Mouse (Mus musculus) CH12.LX (cell line): ENCODE data around the gene Brinp2. TPM values are rescaled to one million over a fixed set of nuclear protein-coding genes. Genes with fewer than 3 reads are reported as not detected.
A peak's percentile ranks its signal among the peaks of the same experiment; 100 is the strongest.

ENCODE experiments used
- DNase-seq: peaks from one replicate; pipeline ENCODE4 v3.0.0-alpha.2; 2013; ENCODE audit errors: extremely low read depth
- H3K27ac ChIP-seq: 2 replicates; pipeline ENCODE4 v1.5.1; 2012; ENCODE audit warnings: low read depth, mild to moderate bottlenecking, control low read depth, moderate library complexity; ENCODE audit not compliant: insufficient read depth
- H3K27me3 ChIP-seq: replicated peaks from 2 replicates; pipeline ENCODE3; 2012; ENCODE audit warnings: inconsistent platforms
- H3K36me3 ChIP-seq, 2 experiments: replicated peaks in 1 of 2; 2 replicates each; pipeline versions ENCODE3 to v1.6.1; 2012; ENCODE audit warnings: inconsistent platforms in 1 of 2, low read length in 1 of 2, mild to moderate bottlenecking in 1 of 2, mixed read lengths in 1 of 2, moderate library complexity in 1 of 2; ENCODE audit not compliant: control insufficient read depth in 1 of 2, insufficient read depth in 1 of 2
- H3K4me1 ChIP-seq, 2 experiments: 2 replicates each; pipeline ENCODE4 v1.6.1; 2012; ENCODE audit warnings: inconsistent platforms in 1 of 2, moderate library complexity in 1 of 2; ENCODE audit not compliant: insufficient read depth in 2 of 2, control insufficient read depth in 1 of 2
- H3K4me2 ChIP-seq: 2 replicates; pipeline ENCODE4 v1.6.1; 2012; ENCODE audit warnings: low read depth, mild to moderate bottlenecking, control low read depth; ENCODE audit not compliant: poor library complexity, insufficient read depth, severe bottlenecking
- H3K4me3 ChIP-seq, 3 experiments: fragments of 150-350 bp in 1 of 3; sonication (generic) in 1 of 3; replicated peaks in 1 of 3; 2 replicates each; pipeline versions ENCODE3 to v1.5.1; 2011 to 2012; ENCODE audit warnings: low read depth in 2 of 3, low read length in 2 of 3, mild to moderate bottlenecking in 2 of 3, moderate library complexity in 2 of 3, control low read depth in 1 of 3, improper control_type of control experiment in 1 of 3, inconsistent platforms in 1 of 3, mixed read lengths in 1 of 3; ENCODE audit not compliant: poor library complexity in 1 of 3
- H3K79me2 ChIP-seq: replicated peaks from 2 replicates; pipeline ENCODE4 v1.6.1; 2012; ENCODE audit warnings: mild to moderate bottlenecking, moderate library complexity; ENCODE audit not compliant: control insufficient read depth, poor library complexity, insufficient read depth, severe bottlenecking; ENCODE audit errors: extremely low read depth
- H3K9ac ChIP-seq: 2 replicates; pipeline ENCODE4 v1.6.1; 2012; ENCODE audit warnings: low read depth, mild to moderate bottlenecking, control low read depth, moderate library complexity; ENCODE audit not compliant: insufficient read depth
- H3K9me3 ChIP-seq: replicated peaks from 2 replicates; pipeline ENCODE3; 2012; ENCODE audit warnings: low read length, inconsistent platforms, mixed read lengths
- CHD1 ChIP-seq: IDR thresholded peaks from 2 replicates; pipeline ENCODE4 v1.6.1; 2012; ENCODE audit warnings: low read depth, low read length, improper control_type of control experiment, inconsistent platforms
- CTCF ChIP-seq, 2 experiments: IDR thresholded peaks in 1 of 2; conservative IDR thresholded peaks in 1 of 2; 2 replicates each; pipeline ENCODE4 v1.5.1; 2011 to 2012; ENCODE audit warnings: low read depth in 2 of 2, low read length in 2 of 2, improper control_type of control experiment in 1 of 2, inconsistent platforms in 1 of 2, mild to moderate bottlenecking in 1 of 2, moderate library complexity in 1 of 2
- E2F4 ChIP-seq: IDR thresholded peaks from 2 replicates; pipeline ENCODE4 v1.6.1; 2011; ENCODE audit warnings: low read depth, low read length, improper control_type of control experiment; ENCODE audit not compliant: insufficient replicate concordance
- ELF1 ChIP-seq: IDR thresholded peaks from 2 replicates; pipeline ENCODE4 v1.6.1; 2014; ENCODE audit warnings: low read depth, mild to moderate bottlenecking, inconsistent platforms, low read length, improper control_type of control experiment
- EP300 ChIP-seq: IDR thresholded peaks from 2 replicates; pipeline ENCODE4 v1.6.1; 2011; ENCODE audit warnings: low read length, improper control_type of control experiment
- ETS1 ChIP-seq: conservative IDR thresholded peaks from 2 replicates; pipeline ENCODE4 v1.6.1; 2012; ENCODE audit warnings: low read depth, mild to moderate bottlenecking, inconsistent platforms, low read length, improper control_type of control experiment, moderate library complexity
- JUN ChIP-seq: IDR thresholded peaks from 2 replicates; pipeline ENCODE4 v1.6.1; 2011; ENCODE audit warnings: low read depth, mild to moderate bottlenecking, low read length, improper control_type of control experiment, moderate library complexity; ENCODE audit not compliant: insufficient read depth
- MAX ChIP-seq: IDR thresholded peaks from 2 replicates; pipeline ENCODE4 v1.6.1; 2011; ENCODE audit warnings: low read length, improper control_type of control experiment
- MAZ ChIP-seq: IDR thresholded peaks from 2 replicates; pipeline ENCODE4 v1.6.1; 2012; ENCODE audit warnings: low read depth, mild to moderate bottlenecking, inconsistent platforms, low read length, improper control_type of control experiment, moderate library complexity
- MXI1 ChIP-seq: IDR thresholded peaks from 2 replicates; pipeline ENCODE4 v1.6.1; 2011; ENCODE audit warnings: mild to moderate bottlenecking, low read depth, low read length, improper control_type of control experiment
- MYC ChIP-seq: IDR thresholded peaks from 2 replicates; pipeline ENCODE4 v1.6.1; 2011; ENCODE audit warnings: low read depth, mild to moderate bottlenecking, improper control_type of control experiment, low read length
- POLR2A ChIP-seq: IDR thresholded peaks from 2 replicates; pipeline ENCODE4 v1.6.1; 2011; ENCODE audit warnings: low read depth, mild to moderate bottlenecking, improper control_type of control experiment, low read length
- RCOR1 ChIP-seq: conservative IDR thresholded peaks from 2 replicates; pipeline ENCODE4 v1.6.1; 2012; ENCODE audit warnings: low read depth, mild to moderate bottlenecking, inconsistent platforms, low read length, improper control_type of control experiment
- SMC3 ChIP-seq: IDR thresholded peaks from 2 replicates; pipeline ENCODE4 v1.6.1; 2011; ENCODE audit warnings: low read depth, low read length, improper control_type of control experiment
- TBP ChIP-seq: conservative IDR thresholded peaks from 2 replicates; pipeline ENCODE4 v1.6.1; 2011; ENCODE audit warnings: low read depth, low read length, improper control_type of control experiment
- TCF12 ChIP-seq: IDR thresholded peaks from 2 replicates; pipeline ENCODE4 v1.6.1; 2014; ENCODE audit warnings: low read depth, mild to moderate bottlenecking, inconsistent platforms, low read length, improper control_type of control experiment
- UBTF ChIP-seq: IDR thresholded peaks from 2 replicates; pipeline ENCODE4 v1.6.1; 2012; ENCODE audit warnings: low read depth, mild to moderate bottlenecking, inconsistent platforms, low read length, improper control_type of control experiment, moderate library complexity
- USF2 ChIP-seq: conservative IDR thresholded peaks from 2 replicates; pipeline ENCODE4 v1.6.1; 2011; ENCODE audit warnings: low read depth, low read length, improper control_type of control experiment
- ZNF384 ChIP-seq: IDR thresholded peaks from 2 replicates; pipeline ENCODE4 v1.6.1; 2012; ENCODE audit warnings: low read depth, low read length, improper control_type of control experiment, inconsistent platforms
- dilution Hi-C: fragments of 300-500 bp; cut with MboI; formaldehyde crosslinking; loops from 2 replicates; pipeline ENCODE4 v1.14.3; 2020; ENCODE audit warnings: low sequenced_read_pairs; ENCODE audit not compliant: extremely low pct_unique_long_range_greater_than_20kb, extremely low pct_ligation_motif_present
- in situ Hi-C: fragments of 300-500 bp; cut with MboI; formaldehyde crosslinking; loops from 3 replicates; pipeline ENCODE4 v1.14.3; 2019; ENCODE audit warnings: low sequenced_read_pairs, low pct_ligation_motif_present, low pct_unique_long_range_greater_than_20kb, mixed read lengths
- polyA plus RNA-seq: library from polyadenylated mRNA; unstranded; fragments of >175 nt; gene quantifications from 2 replicates; pipeline ENCODE4 v1.2.1, GENCODE M21; 2012; ENCODE audit warnings: low read depth; ENCODE audit not compliant: insufficient read length
- total RNA-seq, 2 experiments: library from RNA; depleted of rRNA; stranded (reverse); fragments of 300-350 nt in 1 of 2; fragments of >200 nt in 1 of 2; gene quantifications; 2 replicates each; pipeline ENCODE4 v1.2.3; 2012 to 2014

Brinp2 gene
- total and polyA plus RNA-seq, 3 experiments = 0.04 to 0.26 (median 0.05) TPM

DNA sequence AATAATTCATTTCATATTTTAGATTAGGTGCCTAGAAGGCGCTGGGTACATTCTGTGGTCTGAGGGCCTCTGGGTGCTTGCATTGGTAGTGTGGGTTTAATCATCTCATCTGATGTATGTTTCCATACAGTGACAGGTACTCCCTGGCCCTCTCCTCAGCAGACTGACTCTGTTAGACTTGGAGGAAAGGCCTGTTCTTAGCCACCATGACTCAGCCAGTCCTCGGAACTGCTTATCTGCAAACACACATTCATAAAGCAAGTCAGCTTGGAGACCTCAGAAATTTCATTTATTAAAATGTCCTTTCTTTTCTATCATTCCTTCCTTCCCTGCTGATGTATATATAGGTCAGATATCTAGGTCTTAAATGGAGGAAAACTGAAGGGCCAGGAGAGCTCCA, 116.3 kb downstream of the Brinp2 start:
- in situ Hi-C loops (no loop called here), dilution Hi-C loops (no loop called here)
- Histone ChIP-seq H3K4me2 (no peak overlapping the region), H3K36me3 (no peaks in the 10 kb centered on the region), H3K4me1 (no peaks in the 10 kb centered on the region), H3K27me3 (no peaks in the 10 kb centered on the region), H3K4me3 (no peak overlapping the region), H3K79me2 (no peaks in the 10 kb centered on the region), H3K27ac (no peak overlapping the region), H3K9ac (no peak overlapping the region), H3K9me3 (no peaks in the 10 kb centered on the region)
- TF ChIP-seq TBP = no peak
- no peak for TF ChIP-seq MAX
- no peak for TF ChIP-seq E2F4
- no peak for TF ChIP-seq JUN
- TF ChIP-seq UBTF = no peak
- no peak for TF ChIP-seq RCOR1
- no peak for TF ChIP-seq USF2
- DNase-seq = no peak

DNA sequence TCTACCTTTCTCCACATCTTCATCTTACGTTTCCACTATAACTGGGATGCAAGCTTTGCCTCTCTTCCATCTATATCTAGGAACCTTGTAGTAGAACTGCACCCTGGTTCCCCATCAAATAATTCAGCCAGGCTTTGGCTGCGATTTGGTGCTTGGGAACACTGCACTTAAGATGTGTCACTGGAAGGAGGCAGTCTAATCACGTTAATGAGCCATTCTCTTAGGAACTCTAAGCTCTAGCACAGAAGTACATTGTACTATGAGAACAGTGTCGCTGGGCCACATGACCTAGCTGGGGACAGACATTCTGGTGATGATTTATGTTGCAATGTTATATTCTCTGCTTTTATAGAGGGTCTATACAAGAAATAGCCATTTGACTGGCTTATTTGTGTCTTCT, 117.4 kb downstream of the Brinp2 start:
- in situ Hi-C loops = no loop called here
- dilution Hi-C loops = no loop called here
- TF ChIP-seq SMC3 (no peak), CTCF (conservative IDR thresholded peaks at IDR 0.05 in 1 of 2, IDR thresholded peaks at IDR 0.05 in 1 of 2; ENCODE audit: low read depth in 2 of 2, low read length in 2 of 2) (0 out of 4 replicates have a peak, but pooled peaks of 1 of the 2 experiments have one; percentile 14)

DNA sequence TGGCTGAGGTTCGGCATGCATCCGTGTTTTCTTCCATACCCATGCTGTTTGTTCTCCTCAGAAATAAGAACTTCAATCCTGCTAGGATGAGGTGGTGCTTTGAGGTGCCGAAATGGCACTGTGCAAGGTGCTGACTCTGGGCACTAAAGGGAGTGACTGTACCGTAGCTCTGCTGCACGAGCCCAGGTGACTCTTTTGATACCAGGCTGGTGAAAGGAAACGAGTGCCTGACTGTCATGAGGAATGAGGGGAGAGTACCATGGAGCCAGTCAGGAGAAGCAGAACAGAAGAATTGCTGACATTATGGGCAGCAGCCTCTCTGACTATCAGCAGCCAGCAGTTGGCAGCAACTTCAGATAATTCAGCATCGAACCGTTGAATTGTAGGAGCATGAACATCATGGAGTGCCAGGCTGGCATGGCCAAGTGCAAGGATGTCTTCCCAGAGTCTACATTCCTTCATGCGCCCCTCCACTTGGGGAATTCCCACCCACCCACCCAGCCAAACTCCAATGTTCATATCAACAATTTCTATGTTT, 127.4 kb downstream of the Brinp2 start:
- in situ Hi-C loops = no loop called here
- Histone ChIP-seq H3K9me3 (no peaks in the 10 kb centered on the region), H3K27me3 (no peaks in the 10 kb centered on the region), H3K4me2 (no peak overlapping the region), H3K36me3 (no peaks in the 10 kb centered on the region), H3K4me3 (no peak overlapping the region), H3K27ac (no peak overlapping the region), H3K9ac (no peak overlapping the region), H3K79me2 (no peaks in the 10 kb centered on the region), H3K4me1 (peaks cover 6 to 27% of the 10 kb centered on the region in 2 experiments; a peak in 3 of 4 replicates)
- TF ChIP-seq ETS1 = no peak
- TF ChIP-seq TCF12 = no peak
- TF ChIP-seq EP300 = no peak
- no peak for TF ChIP-seq MAX
- no peak for TF ChIP-seq MYC
- TF ChIP-seq ELF1 = no peak
- TF ChIP-seq ZNF384 = no peak
- TF ChIP-seq RCOR1 = no peak
- TF ChIP-seq CHD1 = no peak
- TF ChIP-seq JUN = no peak
- no peak for TF ChIP-seq UBTF
- TF ChIP-seq MXI1 = no peak
- TF ChIP-seq MAZ = no peak
- TF ChIP-seq SMC3 = no peak
- no peak for TF ChIP-seq E2F4
- no peak for TF ChIP-seq TBP
- no peak for TF ChIP-seq POLR2A
- dilution Hi-C loops = no loop called here
- no peak for DNase-seq

More for the DNA sequence above, 117.4 kb downstream of the Brinp2 start:
- Histone ChIP-seq H3K4me3 (no peak overlapping the region), H3K79me2 (no peaks in the 10 kb centered on the region), H3K27ac (no peak overlapping the region), H3K4me2 (no peak overlapping the region), H3K9ac (no peak overlapping the region), H3K4me1 (no peaks in the 10 kb centered on the region), H3K9me3 (no peaks in the 10 kb centered on the region), H3K27me3 (no peaks in the 10 kb centered on the region), H3K36me3 (no peaks in the 10 kb centered on the region)
- no peak for DNase-seq
